Mouse (Mus musculus) neural tube, postnatal 0 days (tissue): ENCODE results near the gene Zfp953. TPM values are rescaled to one million over a fixed set of nuclear protein-coding genes. Genes with fewer than 3 reads are reported as not detected.

Experiments
- polyA plus RNA-seq: library from polyadenylated mRNA; unstranded; fragments of >200 nt; fragmentation: Nextera tagmentation; extraction: Ambion mirVana; gene quantifications from 2 replicates; pipeline ENCODE4 v1.2.1, GENCODE M21; 2015

Zfp953 gene
- 0.37 and 0.43 TPM in 2 replicates for polyA plus RNA-seq

DNA sequence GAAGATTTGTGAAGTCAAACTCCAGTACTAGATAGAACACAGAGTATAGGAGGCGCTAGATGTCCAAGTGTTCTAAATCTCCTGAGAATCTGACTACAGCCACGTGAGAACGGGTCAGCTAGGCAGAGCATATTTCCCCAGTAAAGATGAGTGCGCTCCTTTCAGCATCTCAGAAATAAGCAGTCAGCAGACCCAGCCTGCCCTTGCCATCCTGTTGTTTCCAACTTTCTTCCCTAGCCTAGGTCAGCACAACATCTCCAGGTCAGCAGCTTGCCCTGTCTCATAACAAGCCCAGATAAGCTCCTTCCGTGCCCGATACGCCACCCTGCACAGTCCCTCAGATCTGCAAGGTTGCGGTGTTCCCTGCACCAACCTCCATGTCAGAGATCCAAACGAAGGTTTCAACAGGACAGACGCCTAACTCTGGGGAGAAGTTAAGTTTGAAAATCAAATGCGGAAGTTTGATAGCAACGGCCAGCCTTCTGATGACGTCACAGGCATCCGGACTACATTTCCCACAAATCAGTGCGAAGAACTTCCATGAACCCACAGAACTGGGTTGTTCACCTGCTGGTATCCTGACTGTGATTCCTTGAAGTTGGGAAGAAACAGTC, at the start of gene Zfp953, which contains the start of gene Gm28044:
Gene Zfp953, minus strand, starts transcription at position 475 of the 614 bp plus-strand sequence.
Gene Gm28044, minus strand, starts transcription at position 406 of the 614 bp plus-strand sequence.

DNA sequence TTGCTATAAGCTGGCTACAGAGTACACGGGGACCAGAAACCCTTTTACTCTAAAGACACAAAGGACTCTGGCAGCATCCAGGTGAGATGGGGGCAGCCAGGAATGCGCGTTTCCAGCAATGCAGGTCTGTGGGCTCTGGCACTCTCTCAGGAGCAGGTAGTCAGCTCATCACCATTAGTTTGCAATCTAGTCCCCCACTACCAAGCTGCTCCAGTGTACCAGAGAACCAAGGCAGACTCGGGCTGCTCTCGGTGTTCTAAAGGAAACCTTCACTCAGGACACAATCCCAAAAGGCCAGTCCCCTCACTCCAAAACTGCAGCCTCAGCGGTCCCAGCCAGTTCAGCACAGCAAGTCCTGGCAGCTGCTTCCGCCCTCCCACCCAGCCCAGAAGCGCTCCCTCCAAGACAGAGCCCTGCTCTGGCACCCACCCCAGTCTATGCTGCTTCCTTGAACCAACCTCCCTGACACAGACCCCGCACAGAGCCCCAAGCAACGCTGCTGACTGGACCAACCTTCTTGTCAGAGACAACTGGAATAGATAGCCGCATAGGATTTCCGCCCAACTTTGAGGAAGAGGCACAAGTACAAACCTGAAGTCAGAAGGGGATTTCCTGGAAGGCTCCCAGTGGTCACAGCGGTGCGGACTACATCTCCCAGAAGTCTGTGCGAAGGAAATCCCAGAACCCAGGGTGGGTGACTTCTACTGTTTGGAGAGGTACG, 38.9 kb upstream of the Zfp953 start, which contains the start of gene Zfp429:
Gene Zfp429, minus strand, starts transcription at position 637 of the 721 bp plus-strand sequence.

DNA sequence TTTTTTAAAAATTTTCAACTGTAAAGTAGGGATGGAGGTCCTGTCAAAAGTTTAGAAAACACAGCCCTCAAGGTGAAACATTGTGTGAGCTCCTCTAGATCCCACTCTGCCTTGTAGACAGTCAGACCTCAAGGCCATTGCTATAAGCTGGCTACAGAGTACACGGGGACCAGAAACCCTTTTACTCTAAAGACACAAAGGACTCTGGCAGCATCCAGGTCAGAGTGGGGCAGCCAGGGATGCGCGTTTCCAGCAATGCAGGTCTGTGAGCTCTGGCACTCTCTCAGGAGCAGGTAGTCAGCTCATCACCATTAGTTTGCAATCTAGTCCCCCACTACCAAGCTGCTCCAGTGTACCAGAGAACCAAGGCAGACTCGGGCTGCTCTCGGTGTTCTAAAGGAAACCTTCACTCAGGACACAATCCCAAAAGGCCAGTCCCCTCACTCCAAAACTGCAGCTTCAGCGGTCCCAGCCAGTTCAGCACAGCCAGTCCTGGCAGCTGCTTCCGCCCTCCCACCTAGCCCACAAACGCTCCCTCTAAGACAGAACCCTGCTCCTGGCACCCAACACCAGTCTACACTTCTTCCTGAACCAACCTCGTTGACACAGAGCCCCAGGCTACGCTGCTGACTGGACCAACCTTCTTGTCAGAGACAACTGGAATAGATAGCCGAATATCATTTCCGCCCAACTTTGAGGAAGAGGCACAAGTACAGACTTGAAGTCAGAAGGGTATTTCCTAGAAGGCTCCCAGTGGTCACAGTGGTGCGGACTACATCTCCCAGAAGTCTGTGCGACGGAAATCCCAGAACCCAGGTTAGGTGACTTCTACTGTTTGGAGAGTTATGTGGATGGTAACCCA, 14.9 kb upstream of the Zfp953 start, which contains the start of the genes Gm28041 and Zfp456:
Gene Gm28041, minus strand, starts transcription at position 684 of the 862 bp plus-strand sequence.
Gene Zfp456, minus strand, starts transcription at position 761 of the 862 bp plus-strand sequence.

DNA sequence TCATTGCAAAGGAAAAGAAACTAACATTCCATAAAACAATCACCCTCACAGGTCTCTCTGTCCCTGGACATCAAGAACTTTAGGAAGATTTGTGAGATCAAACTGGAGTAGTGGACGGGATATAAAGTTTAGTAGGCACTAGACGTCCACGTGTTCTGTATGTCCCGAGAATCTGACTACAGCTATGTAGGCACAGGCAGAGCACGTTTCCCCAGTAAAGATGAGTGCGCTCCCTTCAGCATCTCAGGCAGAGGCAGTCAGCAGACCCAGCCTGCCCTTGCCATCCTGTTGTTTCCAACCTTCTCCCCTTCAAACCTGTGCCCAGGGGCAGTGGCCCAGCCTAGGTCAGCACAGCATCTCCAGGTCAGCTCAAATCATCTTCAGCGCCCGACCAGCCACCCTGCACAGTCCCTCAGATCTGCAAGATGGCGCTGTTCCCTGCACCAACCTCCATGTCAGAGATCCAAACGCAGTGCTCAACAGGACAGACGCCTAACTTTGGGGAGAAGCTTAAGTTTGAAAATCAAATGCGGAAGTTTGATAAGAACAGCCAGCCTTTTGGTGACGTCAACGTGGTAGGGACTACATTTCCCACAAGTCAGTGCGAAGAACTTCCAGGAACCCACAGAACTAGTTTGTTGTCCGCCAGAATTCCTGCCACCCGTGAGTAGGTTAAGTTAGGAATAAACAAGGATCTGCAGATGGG, 28.2 kb downstream of the Zfp953 start, which contains the start of gene Zfp595:
Gene Zfp595, minus strand, starts transcription at position 552 of the 706 bp plus-strand sequence.

DNA sequence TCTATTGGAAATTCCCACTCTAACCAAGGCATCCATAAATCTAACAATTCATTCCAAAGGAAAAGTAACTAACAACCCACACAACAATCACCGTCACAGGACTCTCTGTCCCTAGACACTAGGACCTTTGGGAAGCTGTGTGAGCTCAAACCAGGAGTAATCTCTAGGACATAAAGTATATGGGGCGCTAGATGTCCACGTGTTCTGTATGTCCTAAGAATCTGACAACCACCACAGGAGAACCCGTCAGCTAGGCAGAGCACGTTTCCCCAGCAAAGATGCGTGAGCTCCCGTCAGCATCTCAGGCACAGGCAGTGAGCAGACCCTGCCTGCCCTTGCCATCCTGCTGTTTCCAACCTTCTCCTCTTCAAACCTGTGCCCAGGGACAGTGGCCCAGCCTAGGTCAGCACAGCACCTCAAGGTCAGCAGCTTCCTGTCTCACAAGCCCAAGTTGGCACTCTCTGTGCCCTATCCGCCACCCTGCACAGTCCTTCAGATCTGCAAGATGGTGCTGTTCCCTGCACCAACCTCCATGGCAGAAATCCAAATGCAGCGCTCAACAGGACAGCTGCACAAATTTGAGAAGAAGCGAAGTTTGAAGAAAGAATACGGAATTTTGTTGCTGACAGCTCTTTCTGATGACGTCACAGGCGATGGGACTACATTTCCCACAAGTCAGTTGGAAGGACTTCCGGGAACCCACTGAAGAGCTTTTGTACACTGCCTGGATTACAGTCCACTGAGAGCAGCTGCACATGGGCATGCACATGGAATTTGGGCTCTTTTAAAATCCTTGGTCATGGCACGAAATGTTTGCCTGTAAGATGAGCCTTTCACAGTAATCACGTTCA, 54.4 kb downstream of the Zfp953 start, which contains the start of gene Zfp457:
Gene Zfp457, minus strand, starts transcription at position 664 of the 851 bp plus-strand sequence.

Other genes with a start within 250 kb of the Zfp953 start
- gene Rslcan18, start 244.3 kb downstream of the Zfp953 start, polyA plus RNA-seq, result 0.11 TPM in 1 of 2 replicates, not detected in the other
- gene Zfp759, start 238.9 kb downstream of the Zfp953 start, polyA plus RNA-seq, result 3.1 and 3.5 TPM in 2 replicates
- gene Rsl1, start 187.4 kb downstream of the Zfp953 start, polyA plus RNA-seq, result 3.9 and 4.2 TPM in 2 replicates
- 1.6 and 2.1 TPM in 2 replicates for gene Zfp455, start 166.1 kb downstream of the Zfp953 start, polyA plus RNA-seq
- 4.7 and 5.2 TPM in 2 replicates for gene Zfp458, start 82.1 kb downstream of the Zfp953 start, polyA plus RNA-seq
- gene Zfp457, start 54.1 kb downstream of the Zfp953 start, polyA plus RNA-seq, result 0.39 and 1.1 TPM in 2 replicates
- 1.0 TPM in 2 replicates for gene Zfp595, start 28.0 kb downstream of the Zfp953 start, polyA plus RNA-seq
- not detected in 2 replicates for gene Gm28044, start 69 bp downstream of the Zfp953 start, polyA plus RNA-seq
- gene Gm28041, start 15.1 kb upstream of the Zfp953 start, polyA plus RNA-seq, result not detected in 2 replicates
- 0.41 and 0.58 TPM in 2 replicates for gene Zfp456, start 15.2 kb upstream of the Zfp953 start, polyA plus RNA-seq
- 2.1 and 3.8 TPM in 2 replicates for gene Zfp429, start 39.2 kb upstream of the Zfp953 start, polyA plus RNA-seq
- 0.99 and 1.4 TPM in 2 replicates for gene Zfp459, start 60.8 kb upstream of the Zfp953 start, polyA plus RNA-seq
- 4.7 and 5.3 TPM in 2 replicates for gene Zfp874a, start 91.0 kb upstream of the Zfp953 start, polyA plus RNA-seq
- gene Zfp874b, start 123.7 kb upstream of the Zfp953 start, polyA plus RNA-seq, result 2.3 and 2.6 TPM in 2 replicates
- gene Zfp58, start 139.9 kb upstream of the Zfp953 start, polyA plus RNA-seq, result 6.5 TPM in 2 replicates
- gene Gm26965, start 165.5 kb upstream of the Zfp953 start, polyA plus RNA-seq, result not detected in 2 replicates
- gene Zfp87, start 165.6 kb upstream of the Zfp953 start, polyA plus RNA-seq, result 32.4 and 37.9 TPM in 2 replicates
- 6.0 and 8.2 TPM in 2 replicates for gene Zfp748, start 193.2 kb upstream of the Zfp953 start, polyA plus RNA-seq
- 3.1 and 3.9 TPM in 2 replicates for gene Zfp729b, start 249.1 kb upstream of the Zfp953 start, polyA plus RNA-seq